Mouse (Mus musculus): ENCODE results near the gene Rftn2. TPM values are rescaled to one million over a fixed set of nuclear protein-coding genes. Genes with fewer than 3 reads are reported as not detected.

Gene Rftn2
- polyA plus RNA-seq, 1 experiment from 2014 or later, result 23.1 TPM

GRCm38 (mm10) chr1:55171361-55172325, 54.9 kb downstream of the Rftn2 start:
- H3K4me3 ChIP-seq (replicated peaks), result no peak overlapping the region
- no peak overlapping the region for H3K27ac ChIP-seq (replicated peaks)
- WGBS, result 61% methylated on average over 22 of the region's 22 CpGs
- H3K9me3 ChIP-seq (replicated peaks), result no peaks in the 10 kb centered on the region
- H3K9ac ChIP-seq, result no peak overlapping the region
- no peak for ATAC-seq (ENCODE audit: insufficient number of reproducible peaks, low FRiP score, low TSS enrichment, low read depth)
- H3K36me3 ChIP-seq, result peaks cover 32% of the 10 kb centered on the region
- H3K4me1 ChIP-seq, result no peaks in the 10 kb centered on the region
- 0 out of 2 replicates have a peak overlapping the region, but pooled peaks have one; percentile 17 for H3K4me2 ChIP-seq (replicated peaks)
- H3K27me3 ChIP-seq, result no peaks in the 10 kb centered on the region

- peaks cover 23% of the 10 kb centered on the region for H3K36me3 ChIP-seq
- no peaks in the 10 kb centered on the region for H3K9me3 ChIP-seq (replicated peaks)
- 89% methylated on average over 4 of the region's 4 CpGs for WGBS
- no peaks in the 10 kb centered on the region for H3K27me3 ChIP-seq
- H3K4me1 ChIP-seq, result no peaks in the 10 kb centered on the region
- H3K4me2 ChIP-seq (replicated peaks), result no peak overlapping the region
- no peak for ATAC-seq (ENCODE audit: insufficient number of reproducible peaks, low FRiP score, low TSS enrichment, low read depth)
- H3K9ac ChIP-seq, result no peak overlapping the region
- H3K4me3 ChIP-seq (replicated peaks), result no peak overlapping the region
- H3K27ac ChIP-seq (replicated peaks), result no peak overlapping the region
Measured at GRCm38 (mm10) chr1:55168591-55168990, 58.0 kb downstream of the Rftn2 start.

- 79% methylated on average over 4 of the region's 4 CpGs for WGBS
- Histone ChIP-seq H3K27ac (replicated peaks) (no peak overlapping the region), H3K4me2 (replicated peaks) (no peak overlapping the region), H3K4me1 (no peaks in the 10 kb centered on the region), H3K4me3 (replicated peaks) (no peak overlapping the region), H3K36me3 (peaks cover 21% of the 10 kb centered on the region), H3K9ac (no peak overlapping the region), H3K27me3 (no peaks in the 10 kb centered on the region), H3K9me3 (replicated peaks) (no peaks in the 10 kb centered on the region)
- ATAC-seq (ENCODE audit: insufficient number of reproducible peaks, low FRiP score, low TSS enrichment, low read depth), result no peak
Measured at GRCm38 (mm10) chr1:55167560-55167959, 59.0 kb downstream of the Rftn2 start.

GRCm38 (mm10) chr1:55164005-55164404, 62.6 kb downstream of the Rftn2 start:
- H3K4me3 ChIP-seq (replicated peaks), result no peak overlapping the region
- H3K9me3 ChIP-seq (replicated peaks), result no peaks in the 10 kb centered on the region
- no peak overlapping the region for H3K9ac ChIP-seq
- 52% methylated on average over 5 of the region's 5 CpGs for WGBS
- H3K27ac ChIP-seq (replicated peaks), result no peak overlapping the region
- H3K4me2 ChIP-seq (replicated peaks), result no peak overlapping the region
- no peaks in the 10 kb centered on the region for H3K4me1 ChIP-seq
- no peak for ATAC-seq (ENCODE audit: insufficient number of reproducible peaks, low FRiP score, low TSS enrichment, low read depth)
- H3K36me3 ChIP-seq, result peaks cover 8% of the 10 kb centered on the region; the same call in 1 of the 2 replicates
- no peaks in the 10 kb centered on the region for H3K27me3 ChIP-seq

GRCm38 (mm10) chr1:55162781-55163180, 63.8 kb downstream of the Rftn2 start:
- H3K4me1 ChIP-seq, result no peaks in the 10 kb centered on the region
- H3K9ac ChIP-seq, result no peak overlapping the region
- ATAC-seq (ENCODE audit: insufficient number of reproducible peaks, low FRiP score, low TSS enrichment, low read depth), result no peak
- no peak overlapping the region for H3K27ac ChIP-seq (replicated peaks)
- H3K36me3 ChIP-seq, result peaks cover 10% of the 10 kb centered on the region; the same call in 1 of the 2 replicates
- no peaks in the 10 kb centered on the region for H3K9me3 ChIP-seq (replicated peaks)
- 75% methylated on average over 5 of the region's 5 CpGs for WGBS
- H3K4me2 ChIP-seq (replicated peaks), result no peak overlapping the region
- H3K27me3 ChIP-seq, result no peaks in the 10 kb centered on the region
- no peak overlapping the region for H3K4me3 ChIP-seq (replicated peaks)

GRCm38 (mm10) chr1:55161895-55162294, 64.7 kb downstream of the Rftn2 start:
- Histone ChIP-seq H3K4me1 (no peaks in the 10 kb centered on the region), H3K27ac (replicated peaks) (no peak overlapping the region; the same call in 1 of the 2 replicates), H3K36me3 (peaks cover 18% of the 10 kb centered on the region; the same call in 1 of the 2 replicates), H3K4me2 (replicated peaks) (no peak overlapping the region), H3K27me3 (no peaks in the 10 kb centered on the region), H3K9me3 (replicated peaks) (no peaks in the 10 kb centered on the region), H3K4me3 (replicated peaks) (no peak overlapping the region), H3K9ac (no peak overlapping the region)
- WGBS, result 69% methylated on average over 7 of the region's 7 CpGs
- no peak for ATAC-seq (ENCODE audit: insufficient number of reproducible peaks, low FRiP score, low TSS enrichment, low read depth)

GRCm38 (mm10) chr1:55160831-55161638, 65.5 kb downstream of the Rftn2 start:
- Histone ChIP-seq H3K36me3 (peaks cover 26% of the 10 kb centered on the region), H3K27me3 (no peaks in the 10 kb centered on the region), H3K9me3 (replicated peaks) (no peaks in the 10 kb centered on the region), H3K4me3 (replicated peaks) (no peak overlapping the region), H3K9ac (no peak overlapping the region), H3K4me1 (no peaks in the 10 kb centered on the region), H3K27ac (replicated peaks) (0 out of 2 replicates have a peak overlapping the region, but pooled peaks have one; percentile 28), H3K4me2 (replicated peaks) (no peak overlapping the region)
- 80% methylated on average over 17 of the region's 17 CpGs for WGBS
- ATAC-seq (ENCODE audit: insufficient number of reproducible peaks, low FRiP score, low TSS enrichment, low read depth), result 0 out of 2 replicates have a peak, but pooled peaks have one; percentile 29

GRCm38 (mm10) chr1:55160218-55160617, 66.4 kb downstream of the Rftn2 start:
- H3K36me3 ChIP-seq, result peaks cover 33% of the 10 kb centered on the region
- ATAC-seq (ENCODE audit: insufficient number of reproducible peaks, low FRiP score, low TSS enrichment, low read depth), result no peak
- H3K27me3 ChIP-seq, result no peaks in the 10 kb centered on the region
- H3K4me1 ChIP-seq, result no peaks in the 10 kb centered on the region
- H3K9me3 ChIP-seq (replicated peaks), result no peaks in the 10 kb centered on the region
- no peak overlapping the region for H3K9ac ChIP-seq
- H3K4me3 ChIP-seq (replicated peaks), result no peak overlapping the region
- no peak overlapping the region for H3K27ac ChIP-seq (replicated peaks)
- no peak overlapping the region for H3K4me2 ChIP-seq (replicated peaks)
- 88% methylated on average over 3 of the region's 3 CpGs for whole genome bisulfite sequencing

- H3K9me3 ChIP-seq (replicated peaks), result no peaks in the 10 kb centered on the region
- no peak overlapping the region for H3K9ac ChIP-seq
- H3K4me1 ChIP-seq, result no peaks in the 10 kb centered on the region
- H3K4me3 ChIP-seq (replicated peaks), result no peak overlapping the region
- no peak overlapping the region for H3K4me2 ChIP-seq (replicated peaks)
- peaks cover 38% of the 10 kb centered on the region for H3K36me3 ChIP-seq
- H3K27me3 ChIP-seq, result no peaks in the 10 kb centered on the region
- WGBS, result 87% methylated on average over 8 of the region's 8 CpGs
- H3K27ac ChIP-seq (replicated peaks), result no peak overlapping the region
- ATAC-seq (ENCODE audit: insufficient number of reproducible peaks, low FRiP score, low TSS enrichment, low read depth), result no peak
Measured at GRCm38 (mm10) chr1:55158821-55159220, 67.8 kb downstream of the Rftn2 start.

- ATAC-seq (ENCODE audit: insufficient number of reproducible peaks, low FRiP score, low TSS enrichment, low read depth), result no peak
- Histone ChIP-seq H3K9me3 (replicated peaks) (no peaks in the 10 kb centered on the region), H3K27me3 (no peaks in the 10 kb centered on the region), H3K27ac (replicated peaks) (no peak overlapping the region), H3K36me3 (peaks cover 40% of the 10 kb centered on the region), H3K4me1 (no peaks in the 10 kb centered on the region), H3K9ac (no peak overlapping the region), H3K4me3 (replicated peaks) (no peak overlapping the region), H3K4me2 (replicated peaks) (no peak overlapping the region)
- WGBS, result 91% methylated on average over 3 of the region's 3 CpGs
Measured at GRCm38 (mm10) chr1:55158211-55158610, 68.4 kb downstream of the Rftn2 start.

GRCm38 (mm10) chr1:55157329-55157728, 69.3 kb downstream of the Rftn2 start:
- WGBS, result 95% methylated on average over 4 of the region's 4 CpGs
- Histone ChIP-seq H3K4me3 (replicated peaks) (no peak overlapping the region), H3K27ac (replicated peaks) (no peak overlapping the region), H3K4me2 (replicated peaks) (no peak overlapping the region), H3K36me3 (peaks cover 41% of the 10 kb centered on the region), H3K27me3 (no peaks in the 10 kb centered on the region), H3K9me3 (replicated peaks) (no peaks in the 10 kb centered on the region), H3K9ac (no peak overlapping the region), H3K4me1 (no peaks in the 10 kb centered on the region)
- no peak for ATAC-seq (ENCODE audit: insufficient number of reproducible peaks, low FRiP score, low TSS enrichment, low read depth)
